Mouse (Mus musculus): ENCODE measurements around the gene Pla2g2f.

Gene Pla2g2f

GRCm38 (mm10) chr4:138762266-138762665 is 4.8 kb upstream of the Pla2g2f start:
- DNase-seq (ENCODE audit: low spot score): no peak

- no peak for DNase-seq (ENCODE audit: low spot score)
Observed at GRCm38 (mm10) chr4:138755983-138756382, 1.4 kb downstream of the Pla2g2f start.

- DNase-seq (ENCODE audit: low spot score): no peak
Observed at GRCm38 (mm10) chr4:138755439-138755838, 2.0 kb downstream of the Pla2g2f start.

GRCm38 (mm10) chr4:138754432-138754831 is 3.0 kb downstream of the Pla2g2f start:
- DNase-seq (ENCODE audit: low spot score): no peak

- no peak for DNase-seq (ENCODE audit: low spot score)
Observed at GRCm38 (mm10) chr4:138753608-138754007, 3.8 kb downstream of the Pla2g2f start.

- DNase-seq (ENCODE audit: low spot score): no peak
Observed at GRCm38 (mm10) chr4:138752603-138753002, 4.8 kb downstream of the Pla2g2f start.

- peak; percentile 37 for DNase-seq (ENCODE audit: low spot score)
Observed at GRCm38 (mm10) chr4:138748369-138749072, 8.9 kb downstream of the Pla2g2f start.

- no peak for DNase-seq (ENCODE audit: low spot score)
Observed at GRCm38 (mm10) chr4:138747851-138748250, 9.6 kb downstream of the Pla2g2f start.

GRCm38 (mm10) chr4:138746866-138747265 is 10.6 kb downstream of the Pla2g2f start:
- no peak for DNase-seq (ENCODE audit: low spot score)

- no peak for DNase-seq (ENCODE audit: low spot score)
Observed at GRCm38 (mm10) chr4:138745884-138746283, 11.5 kb downstream of the Pla2g2f start.

GRCm38 (mm10) chr4:138739136-138739851 is 18.1 kb downstream of the Pla2g2f start:
- DNase-seq (ENCODE audit: low spot score): no peak

- DNase-seq (ENCODE audit: low spot score): no peak
Observed at GRCm38 (mm10) chr4:138737031-138737430, 20.4 kb downstream of the Pla2g2f start, which contains the start of gene Ubxn10. Ubxn10 (minus strand) TSS chr4:138737167.

GRCm38 (mm10) chr4:138734863-138735262 is 22.6 kb downstream of the Pla2g2f start:
- DNase-seq (ENCODE audit: low spot score): no peak

GRCm38 (mm10) chr4:138734105-138734504 is 23.3 kb downstream of the Pla2g2f start:
- DNase-seq (ENCODE audit: low spot score): no peak

GRCm38 (mm10) chr4:138729018-138729703 is 28.3 kb downstream of the Pla2g2f start:
- peak; percentile 3 for DNase-seq (ENCODE audit: low spot score)

GRCm38 (mm10) chr4:138725751-138726150 is 31.7 kb downstream of the Pla2g2f start:
- no peak for DNase-seq (ENCODE audit: low spot score)

- DNase-seq (ENCODE audit: low spot score): no peak
Observed at GRCm38 (mm10) chr4:138725127-138725461, 32.3 kb downstream of the Pla2g2f start.

GRCm38 (mm10) chr4:138724354-138725126 is 32.9 kb downstream of the Pla2g2f start, which contains the start of gene Pla2g2c:
Pla2g2c (plus strand) TSS chr4:138724792.
- DNase-seq (ENCODE audit: low spot score): no peak

- DNase-seq (ENCODE audit: low spot score): no peak
Observed at GRCm38 (mm10) chr4:138723493-138724281, 33.7 kb downstream of the Pla2g2f start.

- no peak for DNase-seq (ENCODE audit: low spot score)
Observed at GRCm38 (mm10) chr4:138719264-138719596, 38.2 kb downstream of the Pla2g2f start.

GRCm38 (mm10) chr4:138718586-138719263 is 38.7 kb downstream of the Pla2g2f start:
- DNase-seq (ENCODE audit: low spot score): no peak

Measured in adipocyte (in vitro differentiated cells).